Comparison of ENCODE assay signal across 11 mouse cellular contexts in the genomic region with DNA sequence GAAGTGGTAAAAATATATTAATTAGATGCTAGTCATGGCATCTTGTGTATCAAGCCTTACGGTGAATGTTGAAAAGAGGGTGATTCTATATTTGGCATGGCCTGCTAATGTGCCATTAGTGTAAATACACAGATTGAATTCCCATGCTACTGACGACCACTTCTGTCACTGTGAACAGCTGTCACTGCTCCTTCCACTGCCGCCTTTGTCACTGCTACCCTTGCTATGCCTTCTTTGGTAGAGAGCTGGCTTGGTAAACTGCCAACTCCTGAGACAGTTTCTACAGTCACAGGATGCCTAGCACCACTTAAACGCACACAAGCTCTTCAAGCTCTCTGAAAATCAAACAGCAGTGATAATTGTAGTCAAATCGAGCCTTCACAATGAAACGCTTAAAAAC.
A peak's percentile ranks its signal among the peaks of the same experiment; 100 is the strongest.
DNase-seq lines count a peak whose midpoint lies in the region; ATAC-seq and TF ChIP-seq lines count a peak whose summit lies in the region.
"Had no signal": no experiment of that assay in that cellular context is flagged by ENCODE, and none has a peak within 500 bp of the region (broad histone marks: within the 10 kb centered on the region; RNA-seq: fewer than 3 reads in every experiment).

No protein-coding gene starts in this region.

- no peaks in the 10 kb centered on the region for H3K9me3 ChIP-seq in forebrain, embryonic 13.5 days (replicated peaks)
- H3K9me3 ChIP-seq in forebrain, embryonic 11.5 days (ENCODE audit: control insufficient read depth, low read length) = no peaks in the 10 kb centered on the region
- no peaks in the 10 kb centered on the region for H3K9me3 ChIP-seq in lung, embryonic 15.5 days
- H3K9me3 ChIP-seq in hindbrain, postnatal 0 days (ENCODE audit: low read length) = no peaks in the 10 kb centered on the region
- H3K9me3 ChIP-seq: liver, embryonic 13.5 days had no signal

- WGBS in forebrain, embryonic 13.5 days = 34% methylated on average over 6 of the region's 6 CpGs
- WGBS in forebrain, embryonic 11.5 days = 83% methylated on average over 6 of the region's 6 CpGs
- WGBS in lung, embryonic 15.5 days = 8% methylated on average over 6 of the region's 6 CpGs
- 32% methylated on average over 6 of the region's 6 CpGs for WGBS in lung, adult 2 months
- 39% methylated on average over 6 of the region's 6 CpGs for WGBS in hindbrain, postnatal 0 days

- H3K36me3 ChIP-seq in forebrain, embryonic 13.5 days (ENCODE audit: poor library complexity, severe bottlenecking) = no peaks in the 10 kb centered on the region
- no peaks in the 10 kb centered on the region for H3K36me3 ChIP-seq in forebrain, embryonic 11.5 days (ENCODE audit: control insufficient read depth, insufficient read depth, low read length)
- no peaks in the 10 kb centered on the region for H3K36me3 ChIP-seq in lung, embryonic 15.5 days
- H3K36me3 ChIP-seq in hindbrain, postnatal 0 days (ENCODE audit: insufficient read depth, low read length) = no peaks in the 10 kb centered on the region
- H3K36me3 ChIP-seq: liver, embryonic 13.5 days had no signal

- H3K9ac ChIP-seq in forebrain, embryonic 13.5 days = no peak overlapping the region
- no peak overlapping the region for H3K9ac ChIP-seq in forebrain, embryonic 11.5 days (ENCODE audit: low read length)
- no peak overlapping the region for H3K9ac ChIP-seq in lung, embryonic 15.5 days
- no peak overlapping the region for H3K9ac ChIP-seq in hindbrain, postnatal 0 days (replicated peaks; ENCODE audit: low read length)
- H3K9ac ChIP-seq: liver, embryonic 13.5 days had no signal

- no peak overlapping the region for H3K4me3 ChIP-seq in forebrain, embryonic 13.5 days
- no peak overlapping the region for H3K4me3 ChIP-seq in forebrain, embryonic 11.5 days (ENCODE audit: low read depth, low read length)
- no peak overlapping the region for H3K4me3 ChIP-seq in lung, embryonic 15.5 days
- H3K4me3 ChIP-seq in lung, adult 2 months (replicated peaks; ENCODE audit: extremely low read depth, low read depth, low read length) = no peak overlapping the region
- H3K4me3 ChIP-seq in hindbrain, postnatal 0 days (ENCODE audit: low read length) = no peak overlapping the region
- H3K4me3 ChIP-seq: liver, embryonic 13.5 days had no signal

- H3K4me2 ChIP-seq in forebrain, embryonic 13.5 days = no peak overlapping the region
- H3K4me2 ChIP-seq in forebrain, embryonic 11.5 days (ENCODE audit: low read depth, low read length, severe bottlenecking) = no peak overlapping the region
- no peak overlapping the region for H3K4me2 ChIP-seq in lung, embryonic 15.5 days
- H3K4me2 ChIP-seq in hindbrain, postnatal 0 days (ENCODE audit: low read depth, low read length) = no peak overlapping the region
- H3K4me2 ChIP-seq: liver, embryonic 13.5 days had no signal

- TF ChIP-seq CTCF in lung, adult 2 months (IDR thresholded peaks at IDR 0.05; ENCODE audit: insufficient read depth, low read length) = no peak
- no peak for TF ChIP-seq CTCF in hindbrain, postnatal 0 days (IDR thresholded peaks at IDR 0.05; ENCODE audit: low read depth)

- peaks cover 7% of the 10 kb centered on the region for H3K4me1 ChIP-seq in forebrain, embryonic 13.5 days
- H3K4me1 ChIP-seq in forebrain, embryonic 11.5 days (replicated peaks; ENCODE audit: control insufficient read depth, insufficient read depth, low read length) = no peaks in the 10 kb centered on the region
- peaks cover 23% of the 10 kb centered on the region for H3K4me1 ChIP-seq in lung, embryonic 15.5 days
- H3K4me1 ChIP-seq in lung, adult 2 months (ENCODE audit: control insufficient read depth, insufficient read depth, low read length) = no peaks in the 10 kb centered on the region
- no peaks in the 10 kb centered on the region for H3K4me1 ChIP-seq in hindbrain, postnatal 0 days (ENCODE audit: insufficient read depth, low read length)

- peak; percentile 96 for ATAC-seq in forebrain, embryonic 13.5 days
- ATAC-seq in forebrain, embryonic 11.5 days (replicated peaks; ENCODE audit: low FRiP score) = no peak
- ATAC-seq in lung, embryonic 15.5 days (ENCODE audit: borderline replicate concordance, extremely low read depth, low FRiP score, low TSS enrichment) = peak; percentile 90
- no peak for ATAC-seq in hindbrain, postnatal 0 days

- no peak overlapping the region for H3K27ac ChIP-seq in forebrain, embryonic 13.5 days
- H3K27ac ChIP-seq in forebrain, embryonic 11.5 days (ENCODE audit: low read depth, low read length) = no peak overlapping the region
- no peak overlapping the region for H3K27ac ChIP-seq in lung, embryonic 15.5 days
- no peak overlapping the region for H3K27ac ChIP-seq in hindbrain, postnatal 0 days
- H3K27ac ChIP-seq: liver, embryonic 13.5 days had no signal

- TF ChIP-seq POLR2A in lung, adult 2 months (IDR thresholded peaks at IDR 0.05; ENCODE audit: borderline replicate concordance, extremely low read depth, low read depth, low read length) = no peak

- H3K27me3 ChIP-seq in forebrain, embryonic 13.5 days = peaks cover 12% of the 10 kb centered on the region; the same call in 1 of the 2 replicates
- H3K27me3 ChIP-seq in forebrain, embryonic 11.5 days (ENCODE audit: control insufficient read depth, insufficient read depth, low read length) = no peaks in the 10 kb centered on the region
- no peaks in the 10 kb centered on the region for H3K27me3 ChIP-seq in lung, embryonic 15.5 days
- H3K27me3 ChIP-seq in hindbrain, postnatal 0 days (ENCODE audit: insufficient read depth, low read length) = no peaks in the 10 kb centered on the region

- no peak for DNase-seq in forebrain, embryonic 11.5 days (ENCODE audit: low spot score)
- DNase-seq in lung, adult 2 months = no peak
- DNase-seq in hindbrain, postnatal 0 days (ENCODE audit: low spot score) = peak; percentile 70
- peak; percentile 8 for DNase-seq in right cerebral cortex, postnatal 14 days
- DNase-seq in cerebellum, adult 18-20 months = no peak
- no peak for DNase-seq in gastrocnemius, adult 8-10 months (ENCODE audit: low spot score in 2 of 2)
- DNase-seq: B cell, adult 2 months; kidney, postnatal 4 days; liver, embryonic 13.5 days had no signal

Comparison
In these comparisons a context has a peak if more than half of its experiments do, and no peak if none do; other contexts are left out.
1. ATAC-seq: peak in forebrain, embryonic 13.5 days (single experiment) and lung, embryonic 15.5 days (single experiment); none in forebrain, embryonic 11.5 days (single experiment) and hindbrain, postnatal 0 days (single experiment).
2. DNase-seq: peak in hindbrain, postnatal 0 days (single experiment) and right cerebral cortex, postnatal 14 days (single experiment); none in forebrain, embryonic 11.5 days (single experiment), lung, adult 2 months (single experiment), cerebellum, adult 18-20 months (0 of 2) and gastrocnemius, adult 8-10 months (0 of 2).